Mouse (Mus musculus): Measurements from ENCODE around the gene Trim66. TPM values are rescaled to one million over a fixed set of nuclear protein-coding genes. Genes with fewer than 3 reads are reported as not detected.

Trim66 gene
- total RNA-seq (2021), result 1 to 10 TPM; 5.0 to 6.0 TPM
- long read RNA-seq, experiment 1, partial matches to known transcripts, result 0 of 1 reads
- long read RNA-seq, experiment 1, other reads (novel, unspliced or antisense), result 1 of 1 reads
- long read RNA-seq, experiment 2, partial matches to known transcripts, result 0 of 2 reads
- long read RNA-seq, experiment 2, other reads (novel, unspliced or antisense), result 2 of 2 reads

DNA sequence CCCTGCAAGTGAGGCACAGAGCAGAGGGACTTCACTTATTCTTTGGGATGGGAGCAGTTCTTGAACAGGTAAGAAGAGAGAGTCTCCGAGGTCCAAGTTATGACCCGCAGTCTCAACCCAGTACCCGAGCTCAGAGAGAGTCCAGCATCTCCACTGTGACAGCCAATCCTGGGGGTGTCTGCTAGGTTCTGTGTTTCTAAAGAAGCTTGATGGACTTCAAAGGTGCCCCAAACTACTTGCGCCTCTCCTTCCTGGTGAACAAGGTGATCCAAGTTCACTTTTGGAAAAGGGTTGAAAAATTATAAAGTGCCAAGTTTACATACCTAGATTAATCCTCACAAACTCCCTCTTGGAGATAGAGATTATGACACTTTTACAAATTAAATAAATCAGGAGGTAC, at the start of gene Trim66:
Gene Trim66 (minus strand): TSS at position 101 of the 400 bp plus-strand sequence.
- no peak within 1 kb of the TSS for H3K4me3 ChIP-seq
- no peak within 1 kb of the TSS for H3K27ac ChIP-seq
- DNase-seq (ENCODE audit: low spot score in 2 of 2), result no peak
- TF ChIP-seq CTCF (conservative IDR thresholded peaks at IDR 0.05), result no peak

DNA sequence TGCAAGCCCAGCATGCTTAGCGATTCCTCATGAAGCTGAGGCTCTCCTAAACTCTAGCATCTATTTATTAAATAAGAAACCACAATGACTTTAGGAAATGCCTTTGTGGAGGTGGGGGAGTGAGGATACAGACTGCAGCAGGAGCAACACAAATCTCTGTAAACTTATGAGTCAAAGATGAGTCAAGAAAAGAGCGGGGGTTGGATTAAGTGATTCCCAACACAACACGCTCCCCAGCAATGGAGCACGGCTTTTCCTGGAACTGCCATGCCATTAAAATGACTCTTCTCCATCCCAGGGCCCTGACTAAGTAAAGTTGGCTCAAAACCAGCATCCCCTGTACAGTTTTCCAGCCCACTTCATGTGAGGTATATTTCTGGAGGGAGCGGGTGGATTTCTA, 38.8 kb upstream of the Trim66 start:
- DNase-seq (ENCODE audit: low spot score in 2 of 2), result no peak
- H3K27ac ChIP-seq, result no peak overlapping the region
- no peak for TF ChIP-seq CTCF (conservative IDR thresholded peaks at IDR 0.05)
- H3K4me3 ChIP-seq, result no peak overlapping the region

DNA sequence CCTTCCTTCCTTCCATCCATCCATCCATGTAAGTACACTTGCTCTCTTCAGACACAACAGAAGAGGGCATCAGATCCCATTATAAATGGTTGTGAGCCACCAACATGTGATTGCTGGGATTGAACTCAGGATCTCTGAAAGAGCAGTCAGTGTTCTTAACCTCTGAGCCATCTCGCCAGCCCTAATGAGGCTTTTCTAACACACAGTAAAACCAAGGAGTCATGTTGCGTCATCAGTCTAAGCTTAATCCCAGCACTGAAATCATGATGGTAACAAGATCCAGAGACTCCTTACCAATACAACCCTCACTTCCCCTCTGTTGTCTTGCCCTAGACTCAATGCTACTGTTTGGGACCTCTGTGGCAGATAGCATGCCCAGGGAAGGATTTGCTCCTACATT, 38.3 kb upstream of the Trim66 start:
- Histone ChIP-seq H3K27ac (no peak overlapping the region), H3K4me3 (no peak overlapping the region)
- peak; percentile 45 for TF ChIP-seq CTCF (conservative IDR thresholded peaks at IDR 0.05)
- no peak for DNase-seq (ENCODE audit: low spot score in 2 of 2)

DNA sequence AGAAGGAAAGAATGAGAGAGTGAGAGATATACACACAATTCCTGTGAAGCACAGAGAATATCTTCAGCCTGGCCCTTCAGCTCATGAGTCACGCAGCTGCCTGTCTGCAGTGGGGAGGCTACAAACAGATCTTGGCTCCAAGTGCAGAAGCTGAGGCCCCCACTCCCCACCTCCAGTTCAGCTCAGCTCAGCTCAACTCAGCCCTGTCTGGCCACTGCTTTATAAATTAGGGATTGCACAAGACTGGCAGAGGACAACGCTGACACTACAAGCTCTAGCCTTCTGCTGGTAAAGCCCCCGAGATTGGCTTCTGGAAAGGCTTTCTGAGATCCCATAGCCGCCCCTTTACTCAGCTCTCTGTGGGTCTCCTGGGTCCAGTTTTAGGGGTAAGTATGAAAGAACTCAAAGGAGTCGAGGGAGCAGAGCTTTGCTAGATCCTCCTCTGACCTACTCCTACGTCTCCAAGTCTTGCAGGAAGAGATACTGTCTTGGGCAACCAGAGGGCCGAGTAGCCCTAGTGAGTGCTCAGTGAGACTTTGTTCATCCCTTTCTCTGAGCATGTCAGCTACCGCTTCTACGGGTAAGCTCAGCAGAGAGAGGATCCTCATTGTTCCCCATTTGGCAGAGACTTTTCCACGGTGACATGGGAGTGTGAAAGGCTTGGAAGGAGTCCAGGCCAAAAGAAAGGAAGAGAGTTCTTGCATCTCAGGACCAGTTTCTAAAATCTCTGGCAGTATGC, 37.5 kb upstream of the Trim66 start:
- no peak overlapping the region for H3K4me3 ChIP-seq
- no peak for DNase-seq (ENCODE audit: low spot score in 2 of 2)
- TF ChIP-seq CTCF (conservative IDR thresholded peaks at IDR 0.05), result no peak
- H3K27ac ChIP-seq, result no peak overlapping the region; the same call in 1 of the 2 replicates

DNA sequence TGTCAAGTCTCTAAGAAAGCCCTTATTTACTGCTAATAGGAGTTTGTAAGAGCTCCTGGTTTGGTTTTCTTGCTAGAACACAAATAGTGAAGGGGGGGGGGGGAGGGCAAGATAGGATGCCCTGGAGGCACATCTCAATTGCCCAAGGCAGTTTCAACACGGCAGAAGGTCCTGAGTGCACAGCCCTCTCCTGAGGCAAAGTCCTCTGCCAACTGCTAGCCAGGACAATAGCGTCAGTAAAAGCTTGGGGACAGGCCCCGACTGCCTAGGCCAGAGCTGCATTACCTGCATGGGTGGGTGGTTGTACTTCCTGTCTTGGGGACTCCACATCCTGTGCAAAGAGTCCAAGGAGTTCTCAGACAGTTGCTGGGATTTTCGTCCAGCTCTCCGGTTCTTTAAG, 36.9 kb upstream of the Trim66 start:
- TF ChIP-seq CTCF (conservative IDR thresholded peaks at IDR 0.05), result no peak

DNA sequence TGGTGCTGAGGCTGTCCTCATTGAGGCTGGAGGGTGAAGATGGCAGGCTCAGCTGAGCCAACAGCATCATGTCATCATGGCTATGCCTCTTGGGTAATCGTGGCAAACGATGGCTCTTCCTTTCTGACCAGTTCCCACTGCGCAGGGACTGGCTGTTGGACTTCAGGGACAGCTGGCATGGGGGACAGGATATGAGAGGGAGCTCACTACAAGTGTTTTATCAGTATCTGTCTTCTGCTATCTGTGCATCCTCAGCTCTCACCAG, 34.4 kb upstream of the Trim66 start:
- TF ChIP-seq CTCF (conservative IDR thresholded peaks at IDR 0.05), result no peak
- Histone ChIP-seq H3K4me3 (no peak overlapping the region), H3K27ac (peak overlapping the region; percentile 61)
- no peak for DNase-seq (ENCODE audit: low spot score in 2 of 2)

More for the DNA sequence above, 36.9 kb upstream of the Trim66 start:
- DNase-seq (ENCODE audit: low spot score in 2 of 2), result no peak
- Histone ChIP-seq H3K4me3 (no peak overlapping the region), H3K27ac (no peak overlapping the region)

DNA sequence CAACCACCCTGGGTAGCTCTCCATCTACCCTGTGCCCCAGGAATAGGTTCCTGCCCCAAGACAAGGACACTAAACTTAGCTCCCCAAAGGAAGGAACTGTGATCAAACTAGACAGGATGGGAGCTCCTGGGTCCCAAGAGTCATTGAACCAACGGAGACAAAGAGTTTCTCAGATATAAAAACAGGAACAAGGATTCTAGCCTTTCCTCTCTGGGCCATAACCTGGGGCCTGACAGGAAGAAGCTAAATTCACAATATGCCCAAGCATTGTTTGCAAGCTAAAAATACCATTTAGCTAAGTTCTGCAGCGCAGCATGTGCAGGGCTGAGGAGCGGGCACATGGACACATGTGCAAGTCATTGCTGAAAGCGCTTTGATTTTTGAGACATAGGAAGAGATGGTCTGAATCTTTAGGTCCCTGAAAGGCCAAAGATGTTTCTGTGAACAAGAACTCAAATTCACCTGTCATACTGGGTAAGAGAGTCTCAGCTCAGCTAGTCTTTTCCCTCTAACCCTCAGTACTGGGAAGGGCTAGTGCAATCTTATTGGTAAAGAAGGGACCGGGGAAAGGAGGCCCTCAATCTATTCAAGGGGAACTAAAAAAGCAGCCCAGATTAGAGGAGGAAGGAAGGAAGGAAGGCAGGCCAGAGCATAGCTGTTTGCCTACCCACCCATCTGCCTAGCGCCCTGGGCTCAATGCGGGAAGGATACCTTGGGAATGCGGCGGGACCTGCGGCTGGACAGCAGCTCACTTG, 33.9 kb upstream of the Trim66 start:
- H3K27ac ChIP-seq, result peak overlapping the region; percentile 61
- no peak for TF ChIP-seq CTCF (conservative IDR thresholded peaks at IDR 0.05)
- no peak for DNase-seq (ENCODE audit: low spot score in 2 of 2)

DNA sequence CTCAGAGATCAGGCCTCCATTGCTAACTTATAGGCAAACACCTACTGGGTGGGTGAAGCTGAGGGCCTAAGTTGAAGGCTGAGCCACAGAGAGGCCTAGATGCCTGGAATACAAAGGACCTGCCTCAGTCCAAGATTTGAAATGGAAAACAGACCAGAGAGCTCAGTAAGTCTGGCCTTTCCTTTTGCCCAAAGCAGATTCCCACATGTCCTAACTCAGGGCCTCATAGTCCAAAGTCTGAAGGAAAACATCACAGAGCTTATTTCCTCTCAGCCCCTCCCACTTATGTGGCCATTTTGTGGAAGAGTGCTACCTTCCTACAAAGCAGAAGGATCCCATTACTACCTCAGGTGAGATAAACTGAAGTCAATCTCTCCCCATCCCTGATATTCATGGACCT, 33.0 kb upstream of the Trim66 start:
- DNase-seq (ENCODE audit: low spot score in 2 of 2), result no peak
- no peak overlapping the region for H3K27ac ChIP-seq
- no peak overlapping the region for H3K4me3 ChIP-seq
- TF ChIP-seq CTCF (conservative IDR thresholded peaks at IDR 0.05), result no peak

More for the DNA sequence above, 33.9 kb upstream of the Trim66 start:
- no peak overlapping the region for H3K4me3 ChIP-seq

DNA sequence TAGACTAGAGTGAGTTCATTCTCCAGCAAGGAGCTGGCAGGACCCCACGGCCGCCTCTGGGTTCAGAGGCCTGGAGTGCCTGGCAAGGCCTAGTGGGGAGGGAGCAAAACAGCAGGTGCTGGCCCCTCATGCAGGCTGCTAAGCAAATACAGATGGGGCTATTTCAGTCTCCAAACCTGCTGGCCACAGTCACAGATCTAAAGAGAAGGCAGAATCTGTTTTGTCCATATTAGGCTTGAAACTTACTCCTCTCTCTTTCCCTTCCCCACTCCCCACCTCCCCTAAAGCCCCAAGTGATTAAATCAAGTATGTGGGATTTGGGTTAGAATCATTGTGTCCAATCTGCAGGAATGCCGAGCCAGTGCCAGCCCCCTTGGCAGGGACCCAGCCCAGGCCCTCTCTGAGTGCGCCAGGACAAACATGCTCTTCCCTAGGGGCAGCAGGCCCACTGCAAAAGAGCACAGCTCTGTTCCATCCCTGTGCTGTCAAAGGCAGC, 28.6 kb upstream of the Trim66 start:
- peak; percentile 40 for TF ChIP-seq CTCF (conservative IDR thresholded peaks at IDR 0.05)
- Histone ChIP-seq H3K27ac (peak overlapping the region; percentile 60), H3K4me3 (no peak overlapping the region)
- peak; percentile 47 to 63 for DNase-seq (ENCODE audit: low spot score in 2 of 2)

DNA sequence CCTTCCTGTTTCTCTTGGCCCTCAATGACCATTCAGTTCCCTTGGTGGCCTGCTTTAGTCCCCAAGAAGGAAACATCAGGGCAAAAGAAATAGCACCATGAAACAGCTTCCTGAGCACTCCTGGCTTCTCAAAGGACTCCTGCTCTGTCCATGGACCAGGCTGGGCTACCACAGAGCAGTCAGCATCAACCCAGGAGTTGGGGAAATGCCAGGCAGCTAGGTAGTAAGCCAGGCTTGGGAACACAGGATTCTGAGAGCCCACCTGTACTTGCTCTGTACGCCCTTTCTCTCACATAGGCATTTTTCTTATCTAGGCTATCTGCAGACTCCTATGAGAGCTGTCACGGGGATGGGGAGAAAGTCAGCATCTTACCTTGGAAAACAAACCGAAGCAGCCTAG, 27.0 kb upstream of the Trim66 start:
- DNase-seq (ENCODE audit: low spot score in 2 of 2), result no peak
- Histone ChIP-seq H3K27ac (peak overlapping the region; percentile 58; the same call in 1 of the 2 replicates), H3K4me3 (no peak overlapping the region)
- TF ChIP-seq CTCF (conservative IDR thresholded peaks at IDR 0.05), result no peak

DNA sequence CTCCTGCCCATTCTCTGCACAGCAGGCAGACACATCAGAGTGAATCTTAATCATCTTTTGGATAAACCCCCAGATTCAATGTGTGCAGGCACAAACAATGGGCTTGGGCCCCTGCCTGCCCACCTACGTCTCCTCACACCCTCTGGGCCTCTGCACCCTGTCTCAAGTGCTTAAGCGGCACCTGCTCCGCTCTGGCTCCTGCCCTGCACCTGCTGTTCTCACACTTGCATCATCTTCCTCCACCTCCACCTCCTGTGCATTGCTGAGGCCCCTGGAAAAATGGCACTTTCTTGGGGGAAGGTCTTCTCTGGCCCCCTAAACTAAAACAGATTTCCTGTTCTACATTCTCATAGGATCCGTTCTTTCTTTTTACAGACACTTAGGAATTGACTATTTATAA, 26.0 kb upstream of the Trim66 start:
- Histone ChIP-seq H3K27ac (peak overlapping the region; percentile 58; the same call in 1 of the 2 replicates), H3K4me3 (no peak overlapping the region)
- DNase-seq (ENCODE audit: low spot score in 2 of 2), result no peak
- no peak for TF ChIP-seq CTCF (conservative IDR thresholded peaks at IDR 0.05)

DNA sequence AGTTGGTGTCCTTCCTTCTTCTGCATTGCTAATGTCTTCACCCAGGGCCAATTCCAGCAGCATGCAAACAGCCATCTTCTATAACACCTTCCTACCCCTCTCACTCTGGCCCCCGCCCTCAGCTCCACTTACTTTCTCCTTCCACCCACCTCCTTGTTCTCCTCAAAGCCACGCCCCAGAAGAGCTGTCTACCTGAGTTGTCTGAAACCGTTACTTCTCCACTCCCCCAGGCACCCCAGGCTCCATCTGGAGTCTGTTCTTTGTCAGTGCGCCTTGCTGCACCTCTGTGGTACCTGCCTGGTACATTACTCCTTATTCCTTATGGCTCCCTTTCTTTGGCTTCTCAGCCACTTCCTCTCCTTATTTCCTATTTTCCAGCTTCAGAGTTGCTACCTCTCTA, 25.2 kb upstream of the Trim66 start:
- DNase-seq (ENCODE audit: low spot score in 2 of 2), result no peak
- TF ChIP-seq CTCF (conservative IDR thresholded peaks at IDR 0.05), result no peak
- peak overlapping the region; percentile 58; the same call in 1 of the 2 replicates for H3K27ac ChIP-seq
- H3K4me3 ChIP-seq, result no peak overlapping the region

DNA sequence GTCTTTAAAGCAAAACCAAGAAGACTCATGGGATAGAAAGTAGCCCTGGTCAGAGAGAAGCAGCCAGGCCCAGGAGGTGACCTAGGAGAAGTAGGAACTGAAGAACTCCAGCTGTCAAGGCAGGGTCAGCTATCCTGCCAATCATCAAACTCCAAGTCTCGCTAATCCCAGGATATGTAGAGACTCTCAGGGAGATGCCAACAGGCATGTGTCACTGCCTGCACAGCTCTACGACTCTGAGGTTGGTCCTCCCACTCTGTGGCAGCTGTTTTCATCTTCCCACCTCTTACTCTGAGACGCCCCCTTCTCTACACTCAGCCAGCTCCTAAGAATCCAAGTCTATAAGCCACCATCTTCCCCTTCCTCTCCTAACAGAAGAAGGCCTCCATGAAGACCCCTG, 24.8 kb upstream of the Trim66 start:
- TF ChIP-seq CTCF (conservative IDR thresholded peaks at IDR 0.05), result no peak
- peak overlapping the region; percentile 58; the same call in 1 of the 2 replicates for H3K27ac ChIP-seq
- H3K4me3 ChIP-seq, result no peak overlapping the region
- DNase-seq (ENCODE audit: low spot score in 2 of 2), result no peak

All from layer of hippocampus, adult 2 months (tissue).